Mouse (Mus musculus) adrenal gland, adult 18-20 months (tissue): ENCODE data around the gene Rnf144a. TPM values are rescaled to one million over a fixed set of nuclear protein-coding genes. Genes with fewer than 3 reads are reported as not detected.

ENCODE experiments used
- microRNA-seq, 2 experiments: library from miRNA; unstranded; fragments of <30 nt; microRNA quantifications; one replicate each; pipeline ENCODE4 v1.2.0; 2021; ENCODE audit warnings: borderline number of aligned reads in 2 of 2
- total RNA-seq, 2 experiments: library from RNA; stranded (reverse); gene quantifications; 1 replicate in 1 of 2; 2 replicates in 1 of 2; pipeline ENCODE4 v1.2.3; 2021

Gene Rnf144a
- total RNA-seq, 2 experiments from 2014 or later = 18.6 to 19.2 TPM

Small RNA genes within 50 kb of the gene (microRNA-seq; reads per million reads assigned to microRNA genes)
- gene Mir6538 = 13.2 to 26.9 reads per million in 2 experiments

Other genes with a start within 250 kb of the Rnf144a start
- 10 to 100 TPM; 12.3 to 17.7 TPM for gene Rsad2, start 41.2 kb upstream of the Rnf144a start, total RNA-seq
- 10 to 100 TPM; 10.2 to 17.1 TPM for gene Cmpk2, start 54.0 kb upstream of the Rnf144a start, total RNA-seq